Mouse (Mus musculus): Measurements from ENCODE around the gene Gm9732. TPM values are rescaled to one million over a fixed set of nuclear protein-coding genes. Genes with fewer than 3 reads are reported as not detected.
"Not testable (repeated sequence)": the region's sequence is repeated elsewhere in the genome, so short reads cannot be mapped to it uniquely, and the experiment has no call there.

Gm9732 gene
- polyA plus RNA-seq (2012): not detected in 2 replicates

- not testable (repeated sequence) for H3K4me1 ChIP-seq (ENCODE audit: control insufficient read depth); H3K4me3 ChIP-seq (replicated peaks); H3K27me3 ChIP-seq (ENCODE audit: control insufficient read depth); H3K36me3 ChIP-seq (ENCODE audit: control insufficient read depth); H3K9me3 ChIP-seq (ENCODE audit: control insufficient read depth, low read length)
- peak; percentile 17; the same call in 1 of the 3 replicates for TF ChIP-seq TAL1 (IDR thresholded peaks at IDR 0.05; ENCODE audit: low read length)
These were observed at the start of gene Gm9732 for GRCm38 (mm10) chr14:43274986-43275511. Gene Gm9732 (plus strand): TSS chr14:43275036.

GRCm38 (mm10) chr14:43235204-43235603 lies 39.6 kb upstream of the Gm9732 start, which contains the start of gene Gm8122:
Gene Gm8122 (minus strand): TSS chr14:43235304.
- not testable (repeated sequence) for H3K27me3 ChIP-seq (ENCODE audit: control insufficient read depth); H3K36me3 ChIP-seq (ENCODE audit: control insufficient read depth)

GRCm38 (mm10) chr14:43237769-43238168 lies 37.1 kb upstream of the Gm9732 start:
- not testable (repeated sequence) for H3K4me1 ChIP-seq (ENCODE audit: control insufficient read depth); H3K9me3 ChIP-seq (ENCODE audit: control insufficient read depth, low read length); H3K36me3 ChIP-seq (ENCODE audit: control insufficient read depth)

More at GRCm38 (mm10) chr14:43235204-43235603, 39.6 kb upstream of the Gm9732 start, which contains the start of gene Gm8122:
- H3K4me3 ChIP-seq (replicated peaks); H3K9me3 ChIP-seq (ENCODE audit: control insufficient read depth, low read length); H3K4me1 ChIP-seq (ENCODE audit: control insufficient read depth): not testable (repeated sequence)

GRCm38 (mm10) chr14:43249611-43250170 lies 25.1 kb upstream of the Gm9732 start:
- not testable (repeated sequence) for H3K36me3 ChIP-seq (ENCODE audit: control insufficient read depth); H3K27me3 ChIP-seq (ENCODE audit: control insufficient read depth)

More at GRCm38 (mm10) chr14:43237769-43238168, 37.1 kb upstream of the Gm9732 start:
- not testable (repeated sequence) for H3K4me3 ChIP-seq (replicated peaks); H3K27me3 ChIP-seq (ENCODE audit: control insufficient read depth)

GRCm38 (mm10) chr14:43250549-43251253 lies 24.1 kb upstream of the Gm9732 start:
- not testable (repeated sequence) for H3K4me3 ChIP-seq (replicated peaks); H3K9me3 ChIP-seq (ENCODE audit: control insufficient read depth, low read length); H3K4me1 ChIP-seq (ENCODE audit: control insufficient read depth)

More at GRCm38 (mm10) chr14:43249611-43250170, 25.1 kb upstream of the Gm9732 start:
- not testable (repeated sequence) for H3K4me1 ChIP-seq (ENCODE audit: control insufficient read depth); H3K4me3 ChIP-seq (replicated peaks); H3K9me3 ChIP-seq (ENCODE audit: control insufficient read depth, low read length)

GRCm38 (mm10) chr14:43256511-43256910 lies 18.3 kb upstream of the Gm9732 start:
- H3K36me3 ChIP-seq (ENCODE audit: control insufficient read depth); H3K4me1 ChIP-seq (ENCODE audit: control insufficient read depth); H3K27me3 ChIP-seq (ENCODE audit: control insufficient read depth); H3K9me3 ChIP-seq (ENCODE audit: control insufficient read depth, low read length); H3K4me3 ChIP-seq (replicated peaks): not testable (repeated sequence)

More at GRCm38 (mm10) chr14:43250549-43251253, 24.1 kb upstream of the Gm9732 start:
- not testable (repeated sequence) for H3K27me3 ChIP-seq (ENCODE audit: control insufficient read depth); H3K36me3 ChIP-seq (ENCODE audit: control insufficient read depth)

GRCm38 (mm10) chr14:43258349-43258748 lies 16.5 kb upstream of the Gm9732 start, which contains the start of gene Gm8126:
Gene Gm8126 (plus strand): TSS chr14:43258649.
- not testable (repeated sequence) for H3K27me3 ChIP-seq (ENCODE audit: control insufficient read depth); H3K4me1 ChIP-seq (ENCODE audit: control insufficient read depth); H3K4me3 ChIP-seq (replicated peaks); H3K9me3 ChIP-seq (ENCODE audit: control insufficient read depth, low read length); H3K36me3 ChIP-seq (ENCODE audit: control insufficient read depth)

- not testable (repeated sequence) for H3K9me3 ChIP-seq (ENCODE audit: control insufficient read depth, low read length); H3K36me3 ChIP-seq (ENCODE audit: control insufficient read depth); H3K4me3 ChIP-seq (replicated peaks); H3K4me1 ChIP-seq (ENCODE audit: control insufficient read depth); H3K27me3 ChIP-seq (ENCODE audit: control insufficient read depth)
These were observed 11.4 kb upstream of the Gm9732 start for GRCm38 (mm10) chr14:43263421-43263820.

GRCm38 (mm10) chr14:43268521-43269084 lies 6.2 kb upstream of the Gm9732 start:
- H3K4me3 ChIP-seq (replicated peaks); H3K27me3 ChIP-seq (ENCODE audit: control insufficient read depth): not testable (repeated sequence)

GRCm38 (mm10) chr14:43269211-43269610 lies 5.6 kb upstream of the Gm9732 start:
- not testable (repeated sequence) for H3K27me3 ChIP-seq (ENCODE audit: control insufficient read depth); H3K4me3 ChIP-seq (replicated peaks); H3K36me3 ChIP-seq (ENCODE audit: control insufficient read depth); H3K4me1 ChIP-seq (ENCODE audit: control insufficient read depth); H3K9me3 ChIP-seq (ENCODE audit: control insufficient read depth, low read length)

More at GRCm38 (mm10) chr14:43268521-43269084, 6.2 kb upstream of the Gm9732 start:
- not testable (repeated sequence) for H3K4me1 ChIP-seq (ENCODE audit: control insufficient read depth); H3K36me3 ChIP-seq (ENCODE audit: control insufficient read depth); H3K9me3 ChIP-seq (ENCODE audit: control insufficient read depth, low read length)

- not testable (repeated sequence) for H3K9me3 ChIP-seq (ENCODE audit: control insufficient read depth, low read length); H3K4me3 ChIP-seq (replicated peaks); H3K36me3 ChIP-seq (ENCODE audit: control insufficient read depth); H3K4me1 ChIP-seq (ENCODE audit: control insufficient read depth); H3K27me3 ChIP-seq (ENCODE audit: control insufficient read depth)
These were observed 1.7 kb upstream of the Gm9732 start for GRCm38 (mm10) chr14:43273161-43273560.

- H3K36me3 ChIP-seq (ENCODE audit: control insufficient read depth); H3K4me3 ChIP-seq (replicated peaks); H3K4me1 ChIP-seq (ENCODE audit: control insufficient read depth); H3K27me3 ChIP-seq (ENCODE audit: control insufficient read depth); H3K9me3 ChIP-seq (ENCODE audit: control insufficient read depth, low read length): not testable (repeated sequence)
These were observed 916 bp downstream of the Gm9732 start for GRCm38 (mm10) chr14:43275752-43276151.

- not testable (repeated sequence) for H3K9me3 ChIP-seq (ENCODE audit: control insufficient read depth, low read length); H3K4me1 ChIP-seq (ENCODE audit: control insufficient read depth); H3K27me3 ChIP-seq (ENCODE audit: control insufficient read depth); H3K4me3 ChIP-seq (replicated peaks); H3K36me3 ChIP-seq (ENCODE audit: control insufficient read depth)
These were observed 2.6 kb downstream of the Gm9732 start for GRCm38 (mm10) chr14:43277468-43277867.

- not testable (repeated sequence) for H3K27me3 ChIP-seq (ENCODE audit: control insufficient read depth); H3K9me3 ChIP-seq (ENCODE audit: control insufficient read depth, low read length); H3K36me3 ChIP-seq (ENCODE audit: control insufficient read depth); H3K4me3 ChIP-seq (replicated peaks); H3K4me1 ChIP-seq (ENCODE audit: control insufficient read depth)
These were observed 3.3 kb downstream of the Gm9732 start for GRCm38 (mm10) chr14:43278146-43278545.

All from erythroblast, embryonic 14.5 days (primary cell).